Mouse (Mus musculus) liver, adult 2 months (tissue): ENCODE measurements around the gene Spats2l. TPM values are rescaled to one million over a fixed set of nuclear protein-coding genes. Genes with fewer than 3 reads are reported as not detected.
A peak's percentile ranks its signal among the peaks of the same experiment; 100 is the strongest.

Experiments
- DNase-seq: peaks from one replicate; pipeline ENCODE4 v3.0.0-alpha.2; 2011; ENCODE audit warnings: low read depth, low spot score; ENCODE audit errors: extremely low read depth
- H3K27ac ChIP-seq: fragments of 200-500 bp; replicated peaks from 2 replicates; pipeline ENCODE4 v1.5.1; 2012; ENCODE audit warnings: low read depth, mild to moderate bottlenecking, control low read depth, inconsistent platforms, low read length; ENCODE audit not compliant: insufficient read depth
- H3K27me3 ChIP-seq: fragments of 200-500 bp; 2 replicates; pipeline ENCODE4 v1.6.1; 2012; ENCODE audit warnings: mild to moderate bottlenecking, moderate library complexity, low read length, inconsistent platforms; ENCODE audit not compliant: control insufficient read depth, insufficient read depth
- H3K36me3 ChIP-seq: fragments of 200-500 bp; 2 replicates; pipeline ENCODE4 v1.6.1; 2012; ENCODE audit warnings: low read length, inconsistent platforms; ENCODE audit not compliant: control insufficient read depth, insufficient read depth
- H3K4me1 ChIP-seq: fragments of 200-500 bp; 2 replicates; pipeline ENCODE4 v1.6.1; 2011; ENCODE audit warnings: low read length; ENCODE audit not compliant: control insufficient read depth, insufficient read depth
- H3K4me3 ChIP-seq: fragments of 200-500 bp; 2 replicates; pipeline ENCODE4 v1.5.1; 2011; ENCODE audit warnings: low read depth, mild to moderate bottlenecking, control low read depth, low read length, moderate library complexity; ENCODE audit not compliant: insufficient read depth
- H3K79me2 ChIP-seq: fragments of 200-500 bp; 2 replicates; pipeline ENCODE4 v1.6.1; 2012; ENCODE audit warnings: inconsistent platforms, mild to moderate bottlenecking, low read length, moderate library complexity; ENCODE audit not compliant: control insufficient read depth, insufficient read depth
- H3K9ac ChIP-seq: fragments of 200-500 bp; 2 replicates; pipeline ENCODE4 v1.6.1; 2012; ENCODE audit warnings: low read depth, mild to moderate bottlenecking, control low read depth, inconsistent platforms, low read length
- CTCF ChIP-seq: fragments of 200-500 bp; IDR thresholded peaks from 2 replicates; pipeline ENCODE4 v1.5.1; 2011; ENCODE audit warnings: low read depth, low read length, control low read depth
- POLR2A ChIP-seq: fragments of 200-500 bp; IDR thresholded peaks from 2 replicates; pipeline ENCODE4 v1.6.1; 2011; ENCODE audit warnings: low read length, control low read depth; ENCODE audit not compliant: insufficient read depth; ENCODE audit errors: extremely low read depth
- WGBS: fragments of 180-500 bp; shearing (Covaris S2); methylation state at CpG from one replicate; pipeline ENCODE4 v1.1.7; 2018; 5-methylcytosine and 5-hydroxymethylcytosine counted together
- polyA plus RNA-seq: library from polyadenylated mRNA; depleted of rRNA; stranded (reverse); fragments of >200 nt; gene quantifications from 2 replicates; pipeline ENCODE4 v1.2.3, GENCODE M21; 2012
- total RNA-seq: library from RNA; depleted of rRNA; stranded (reverse); fragments of >200 nt; gene quantifications from 2 replicates; pipeline ENCODE4 v1.2.3, GENCODE M21; 2014

The Spats2l gene
- total and polyA plus RNA-seq, 2 experiments: 0.35 to 1.3 TPM

DNA sequence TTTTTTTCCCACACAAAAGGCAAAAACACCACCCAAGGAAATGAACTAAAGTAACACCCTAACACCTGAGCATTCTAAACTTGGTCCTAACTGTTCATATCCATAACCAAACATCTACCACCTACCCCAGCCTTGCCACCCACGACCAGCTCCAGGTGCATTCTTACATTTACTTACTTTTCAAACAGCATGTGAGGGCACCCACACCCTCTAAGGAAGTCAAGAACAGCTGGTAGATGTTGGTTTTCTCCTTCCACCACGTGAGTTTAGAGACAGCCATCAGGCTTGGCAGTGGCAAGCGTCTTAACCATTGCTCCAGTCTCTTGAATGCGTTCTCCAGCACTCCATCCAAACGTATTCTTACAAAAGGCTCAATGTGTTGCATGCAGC is 180.4 kb downstream of the Spats2l start:
- H3K36me3 ChIP-seq: peaks cover 20% of the 10 kb centered on the region
- H3K27ac ChIP-seq: no peak overlapping the region
- no peaks in the 10 kb centered on the region for H3K79me2 ChIP-seq
- TF ChIP-seq CTCF: no peak
- TF ChIP-seq POLR2A: no peak
- H3K27me3 ChIP-seq: no peaks in the 10 kb centered on the region
- no peaks in the 10 kb centered on the region for H3K4me1 ChIP-seq
- no peak overlapping the region for H3K4me3 ChIP-seq
- DNase-seq: no peak
- H3K9ac ChIP-seq: no peak overlapping the region
- WGBS: 88% methylated on average over 5 of the region's 5 CpGs

DNA sequence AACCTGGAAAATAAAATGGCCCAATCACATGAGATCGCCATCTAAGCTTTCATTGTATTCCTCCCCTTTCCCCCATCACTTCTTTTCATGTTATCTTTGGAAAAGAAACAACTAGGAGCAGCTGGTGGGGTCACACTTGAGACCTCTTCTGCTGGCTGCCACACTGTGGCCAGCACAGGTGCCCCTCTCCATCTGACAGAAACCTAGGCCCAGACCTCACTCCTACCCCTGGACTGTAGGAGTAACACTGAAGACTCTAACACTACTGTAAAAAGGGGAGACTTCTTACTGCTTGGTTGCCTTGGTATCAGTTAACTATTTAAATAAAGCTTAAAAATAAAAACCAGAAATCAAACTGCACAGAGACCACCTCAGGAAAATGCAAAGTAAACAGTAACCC is 181.8 kb downstream of the Spats2l start:
- WGBS: 100% methylated on average over 1 of the region's 1 CpGs
- Histone ChIP-seq H3K27ac (no peak overlapping the region), H3K4me1 (no peaks in the 10 kb centered on the region), H3K9ac (no peak overlapping the region), H3K36me3 (peaks cover 20% of the 10 kb centered on the region), H3K4me3 (no peak overlapping the region), H3K27me3 (no peaks in the 10 kb centered on the region), H3K79me2 (no peaks in the 10 kb centered on the region)
- no peak for DNase-seq
- TF ChIP-seq CTCF: no peak
- TF ChIP-seq POLR2A: no peak

DNA sequence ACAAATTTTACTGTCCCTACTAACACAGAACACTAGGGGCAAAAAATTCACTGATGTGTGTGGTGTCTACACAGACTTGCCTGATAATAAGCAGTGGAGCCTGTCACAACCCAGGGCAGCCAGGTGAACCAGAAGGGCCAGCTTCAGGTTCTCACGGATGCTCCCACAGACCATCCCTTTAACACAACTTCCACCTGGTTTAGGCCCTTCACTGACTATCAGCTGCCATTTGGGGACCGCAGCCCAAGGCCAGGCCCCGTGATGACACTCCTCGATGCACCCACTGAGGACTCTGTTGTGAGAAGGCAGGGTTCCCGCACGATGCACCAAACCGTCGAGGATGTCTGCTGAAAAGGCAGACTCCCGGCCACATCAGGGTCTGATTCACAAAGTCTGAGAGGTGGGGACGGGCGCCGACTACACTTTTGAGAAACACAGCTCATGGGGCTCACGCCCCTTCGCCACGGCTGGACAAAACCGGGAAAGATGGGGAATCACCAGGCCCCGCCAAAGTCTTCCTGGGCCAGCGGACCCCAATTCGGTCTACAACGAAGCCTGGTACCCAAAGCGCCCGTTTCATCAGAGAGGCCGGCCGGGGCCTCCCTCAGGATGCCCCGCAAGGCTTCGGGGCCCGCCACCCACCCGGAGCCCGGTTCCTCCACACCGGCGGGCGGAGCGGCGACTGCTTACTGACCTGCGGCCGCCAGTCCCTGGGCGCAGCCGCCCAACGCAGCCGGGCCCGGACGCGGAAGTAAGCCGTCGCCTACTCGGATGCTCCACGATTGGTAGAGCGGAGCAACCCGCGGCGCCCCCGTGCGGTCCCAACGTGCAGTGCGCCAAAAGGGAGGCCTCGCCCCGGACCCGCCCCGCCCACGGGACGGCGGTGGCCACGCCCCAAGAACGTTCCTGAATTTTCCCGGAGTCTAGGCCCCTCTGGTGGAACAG is 195.6 kb downstream of the Spats2l start:
- H3K27ac ChIP-seq: peak overlapping the region; percentile 26; the same call in 1 of the 2 replicates
- H3K79me2 ChIP-seq: no peaks in the 10 kb centered on the region
- peak overlapping the region; percentile 77 for H3K4me3 ChIP-seq
- peaks cover 2% of the 10 kb centered on the region; the same call in 1 of the 2 replicates for H3K36me3 ChIP-seq
- H3K27me3 ChIP-seq: no peaks in the 10 kb centered on the region
- TF ChIP-seq CTCF (peak; percentile 79), POLR2A (peak; percentile 66; the same call in 1 of the 2 replicates)
- peak; percentile 64 for DNase-seq
- peak overlapping the region; percentile 86 for H3K9ac ChIP-seq
- under 1% methylated on average over 65 of the region's 65 CpGs for WGBS
- H3K4me1 ChIP-seq: no peaks in the 10 kb centered on the region

DNA sequence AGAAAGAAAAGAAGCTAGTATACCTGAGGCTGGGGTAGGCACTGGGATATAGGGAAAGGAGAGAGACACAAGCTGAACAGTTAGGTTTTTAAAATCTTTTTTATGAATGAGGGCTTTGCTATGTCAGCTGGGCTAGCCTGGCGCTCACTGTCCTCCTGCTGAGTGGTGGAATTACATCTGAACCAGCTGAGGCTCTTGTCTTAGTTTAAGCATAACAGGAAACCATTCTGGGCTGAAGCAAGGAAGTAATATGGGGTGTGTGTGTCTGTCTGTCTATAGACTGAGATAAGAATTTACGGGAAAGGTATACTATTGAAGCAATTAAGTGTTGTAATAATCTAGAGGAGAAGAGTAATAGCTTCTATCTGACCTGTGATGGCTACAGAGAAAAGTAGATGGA is 197.6 kb downstream of the Spats2l start:
- Histone ChIP-seq H3K27me3 (no peaks in the 10 kb centered on the region), H3K4me3 (no peak overlapping the region), H3K4me1 (no peaks in the 10 kb centered on the region), H3K36me3 (peaks cover 2% of the 10 kb centered on the region; the same call in 1 of the 2 replicates), H3K27ac (no peak overlapping the region), H3K9ac (no peak overlapping the region), H3K79me2 (no peaks in the 10 kb centered on the region)
- 83% methylated on average over 2 of the region's 2 CpGs for WGBS
- TF ChIP-seq CTCF (no peak), POLR2A (no peak)
- no peak for DNase-seq

DNA sequence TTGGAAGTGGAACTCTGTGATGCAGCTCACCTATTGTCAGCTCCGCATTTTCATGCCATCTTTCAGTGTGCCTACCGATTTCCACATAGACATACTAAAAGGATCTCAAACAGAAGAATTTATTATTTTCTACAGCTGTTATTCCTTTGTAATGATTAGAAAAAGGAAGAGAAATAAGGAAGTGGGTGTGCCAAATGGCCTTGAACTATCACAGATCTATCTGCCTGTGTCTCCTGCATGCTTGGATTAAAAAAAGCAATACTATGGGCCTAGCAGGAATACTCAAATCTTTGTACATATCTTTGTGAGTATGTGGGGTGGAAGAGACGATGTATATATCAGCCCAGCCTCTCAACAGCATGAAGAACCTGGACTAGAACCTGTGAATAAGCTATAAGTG is 202.9 kb downstream of the Spats2l start:
- 82% methylated on average over 3 of the region's 3 CpGs for WGBS
- Histone ChIP-seq H3K27ac (no peak overlapping the region), H3K36me3 (no peaks in the 10 kb centered on the region), H3K27me3 (no peaks in the 10 kb centered on the region), H3K4me3 (no peak overlapping the region), H3K9ac (no peak overlapping the region), H3K4me1 (no peaks in the 10 kb centered on the region), H3K79me2 (no peaks in the 10 kb centered on the region)
- DNase-seq: no peak
- TF ChIP-seq POLR2A (no peak), CTCF (no peak)
